Mouse (Mus musculus): ENCODE data around the gene Fam107b. TPM values are rescaled to one million over a fixed set of nuclear protein-coding genes. Genes with fewer than 3 reads are reported as not detected.

The Fam107b gene
- polyA plus RNA-seq, 1 experiment from 2014 or later, result 18.3 TPM

GRCm38 (mm10) chr2:3760234-3760836 lies 190.0 kb downstream of the Fam107b start:
- Histone ChIP-seq H3K9ac (no peak overlapping the region), H3K4me3 (replicated peaks) (no peak overlapping the region), H3K4me2 (no peak overlapping the region), H3K4me1 (replicated peaks) (0 out of 2 replicates have a peak, but pooled peaks cover 10% of the 10 kb centered on the region), H3K27me3 (no peaks in the 10 kb centered on the region), H3K9me3 (replicated peaks) (no peaks in the 10 kb centered on the region), H3K27ac (replicated peaks) (no peak overlapping the region), H3K36me3 (replicated peaks) (no peaks in the 10 kb centered on the region)
- WGBS (ENCODE audit: insufficient replicate concordance), result 61% methylated on average over 6 of the region's 6 CpGs
- ATAC-seq (ENCODE audit: insufficient read depth), result no peak

GRCm38 (mm10) chr2:3764136-3764535 lies 193.8 kb downstream of the Fam107b start:
- H3K36me3 ChIP-seq (replicated peaks), result no peaks in the 10 kb centered on the region
- no peak overlapping the region for H3K4me2 ChIP-seq
- H3K9me3 ChIP-seq (replicated peaks), result no peaks in the 10 kb centered on the region
- WGBS (ENCODE audit: insufficient replicate concordance), result 38% methylated on average over 6 of the region's 6 CpGs
- 0 out of 2 replicates have a peak, but pooled peaks cover 10% of the 10 kb centered on the region for H3K4me1 ChIP-seq (replicated peaks)
- no peak overlapping the region for H3K27ac ChIP-seq (replicated peaks)
- H3K9ac ChIP-seq, result no peak overlapping the region
- ATAC-seq (ENCODE audit: insufficient read depth), result no peak
- no peaks in the 10 kb centered on the region for H3K27me3 ChIP-seq
- no peak overlapping the region for H3K4me3 ChIP-seq (replicated peaks)

GRCm38 (mm10) chr2:3765957-3766783 lies 195.9 kb downstream of the Fam107b start:
- Histone ChIP-seq H3K27me3 (no peaks in the 10 kb centered on the region), H3K27ac (replicated peaks) (no peak overlapping the region), H3K4me2 (no peak overlapping the region), H3K36me3 (replicated peaks) (no peaks in the 10 kb centered on the region), H3K4me3 (replicated peaks) (no peak overlapping the region), H3K4me1 (replicated peaks) (peaks cover 18% of the 10 kb centered on the region), H3K9me3 (replicated peaks) (no peaks in the 10 kb centered on the region), H3K9ac (no peak overlapping the region)
- no peak for ATAC-seq (ENCODE audit: insufficient read depth)
- 61% methylated on average over 11 of the region's 11 CpGs for WGBS (ENCODE audit: insufficient replicate concordance)

- no peak overlapping the region for H3K9ac ChIP-seq
- H3K27ac ChIP-seq (replicated peaks), result no peak overlapping the region
- H3K4me1 ChIP-seq (replicated peaks), result peaks cover 13% of the 10 kb centered on the region
- 27% methylated on average over 6 of the region's 6 CpGs for WGBS (ENCODE audit: insufficient replicate concordance)
- H3K4me3 ChIP-seq (replicated peaks), result no peak overlapping the region
- 0 out of 2 replicates have a peak, but pooled peaks cover 7% of the 10 kb centered on the region for H3K36me3 ChIP-seq (replicated peaks)
- ATAC-seq (ENCODE audit: insufficient read depth), result no peak
- H3K4me2 ChIP-seq, result no peak overlapping the region
- H3K27me3 ChIP-seq, result no peaks in the 10 kb centered on the region
- H3K9me3 ChIP-seq (replicated peaks), result no peaks in the 10 kb centered on the region
Observed at GRCm38 (mm10) chr2:3769260-3769659, 199.0 kb downstream of the Fam107b start.

GRCm38 (mm10) chr2:3769786-3770318 lies 199.6 kb downstream of the Fam107b start:
- Histone ChIP-seq H3K27me3 (no peaks in the 10 kb centered on the region), H3K4me1 (replicated peaks) (peaks cover 14% of the 10 kb centered on the region), H3K36me3 (replicated peaks) (peaks cover 7% of the 10 kb centered on the region; the same call in 1 of the 2 replicates), H3K4me2 (no peak overlapping the region), H3K27ac (replicated peaks) (no peak overlapping the region), H3K9ac (no peak overlapping the region), H3K9me3 (replicated peaks) (no peaks in the 10 kb centered on the region), H3K4me3 (replicated peaks) (no peak overlapping the region)
- ATAC-seq (ENCODE audit: insufficient read depth), result peak; percentile 8; the same call in 1 of the 2 replicates
- WGBS (ENCODE audit: insufficient replicate concordance), result 62% methylated on average over 9 of the region's 9 CpGs

- H3K36me3 ChIP-seq (replicated peaks), result peaks cover 7% of the 10 kb centered on the region; the same call in 1 of the 2 replicates
- peak; percentile 74 for ATAC-seq (ENCODE audit: insufficient read depth)
- H3K4me1 ChIP-seq (replicated peaks), result peaks cover 18% of the 10 kb centered on the region
- no peak overlapping the region for H3K9ac ChIP-seq
- no peaks in the 10 kb centered on the region for H3K27me3 ChIP-seq
- no peak overlapping the region for H3K27ac ChIP-seq (replicated peaks)
- no peak overlapping the region; the same call in 1 of the 2 replicates for H3K4me2 ChIP-seq
- H3K4me3 ChIP-seq (replicated peaks), result no peak overlapping the region
- 61% methylated on average over 2 of the region's 2 CpGs for WGBS (ENCODE audit: insufficient replicate concordance)
- H3K9me3 ChIP-seq (replicated peaks), result no peaks in the 10 kb centered on the region
Observed at GRCm38 (mm10) chr2:3770383-3770782, 200.1 kb downstream of the Fam107b start.

GRCm38 (mm10) chr2:3771483-3771882 lies 201.2 kb downstream of the Fam107b start:
- peaks cover 22% of the 10 kb centered on the region for H3K4me1 ChIP-seq (replicated peaks)
- H3K9ac ChIP-seq, result no peak overlapping the region
- H3K4me3 ChIP-seq (replicated peaks), result no peak overlapping the region
- peaks cover 7% of the 10 kb centered on the region; the same call in 1 of the 2 replicates for H3K36me3 ChIP-seq (replicated peaks)
- H3K27ac ChIP-seq (replicated peaks), result no peak overlapping the region
- H3K27me3 ChIP-seq, result no peaks in the 10 kb centered on the region
- 57% methylated on average over 6 of the region's 6 CpGs for WGBS (ENCODE audit: insufficient replicate concordance)
- H3K4me2 ChIP-seq, result peak overlapping the region; percentile 6; the same call in 1 of the 2 replicates
- no peaks in the 10 kb centered on the region for H3K9me3 ChIP-seq (replicated peaks)
- no peak for ATAC-seq (ENCODE audit: insufficient read depth)

GRCm38 (mm10) chr2:3773089-3773488 lies 202.8 kb downstream of the Fam107b start:
- 65% methylated on average over 4 of the region's 4 CpGs for WGBS (ENCODE audit: insufficient replicate concordance)
- H3K9me3 ChIP-seq (replicated peaks), result no peaks in the 10 kb centered on the region
- H3K4me2 ChIP-seq, result no peak overlapping the region
- peaks cover 22% of the 10 kb centered on the region for H3K4me1 ChIP-seq (replicated peaks)
- H3K36me3 ChIP-seq (replicated peaks), result peaks cover 7% of the 10 kb centered on the region; the same call in 1 of the 2 replicates
- H3K27me3 ChIP-seq, result no peaks in the 10 kb centered on the region
- no peak overlapping the region for H3K4me3 ChIP-seq (replicated peaks)
- H3K9ac ChIP-seq, result no peak overlapping the region
- ATAC-seq (ENCODE audit: insufficient read depth), result no peak
- H3K27ac ChIP-seq (replicated peaks), result no peak overlapping the region

- H3K4me2 ChIP-seq, result no peak overlapping the region
- peak; percentile 77 for ATAC-seq (ENCODE audit: insufficient read depth)
- 35% methylated on average over 3 of the region's 3 CpGs for WGBS (ENCODE audit: insufficient replicate concordance)
Observed at GRCm38 (mm10) chr2:3775569-3775968, 205.3 kb downstream of the Fam107b start.

GRCm38 (mm10) chr2:3776045-3776444 lies 205.8 kb downstream of the Fam107b start:
- Histone ChIP-seq H3K27me3 (no peaks in the 10 kb centered on the region), H3K36me3 (replicated peaks) (peaks cover 22% of the 10 kb centered on the region), H3K27ac (replicated peaks) (no peak overlapping the region), H3K4me1 (replicated peaks) (peaks cover 14% of the 10 kb centered on the region), H3K9ac (no peak overlapping the region), H3K4me3 (replicated peaks) (no peak overlapping the region), H3K4me2 (no peak overlapping the region), H3K9me3 (replicated peaks) (no peaks in the 10 kb centered on the region)
- ATAC-seq (ENCODE audit: insufficient read depth), result no peak

More at GRCm38 (mm10) chr2:3775569-3775968, 205.3 kb downstream of the Fam107b start:
- Histone ChIP-seq H3K27me3 (no peaks in the 10 kb centered on the region), H3K4me3 (replicated peaks) (no peak overlapping the region), H3K9ac (no peak overlapping the region), H3K36me3 (replicated peaks) (peaks cover 20% of the 10 kb centered on the region), H3K4me1 (replicated peaks) (peaks cover 14% of the 10 kb centered on the region), H3K27ac (replicated peaks) (no peak overlapping the region), H3K9me3 (replicated peaks) (no peaks in the 10 kb centered on the region)

GRCm38 (mm10) chr2:3777696-3778095 lies 207.4 kb downstream of the Fam107b start:
- Histone ChIP-seq H3K4me1 (replicated peaks) (peaks cover 8% of the 10 kb centered on the region), H3K27ac (replicated peaks) (no peak overlapping the region), H3K9me3 (replicated peaks) (no peaks in the 10 kb centered on the region), H3K36me3 (replicated peaks) (peaks cover 28% of the 10 kb centered on the region), H3K27me3 (no peaks in the 10 kb centered on the region), H3K4me2 (no peak overlapping the region), H3K4me3 (replicated peaks) (no peak overlapping the region), H3K9ac (no peak overlapping the region)
- no peak for ATAC-seq (ENCODE audit: insufficient read depth)
- 32% methylated on average over 6 of the region's 6 CpGs for WGBS (ENCODE audit: insufficient replicate concordance)
